Mouse (Mus musculus): ENCODE results near the gene Scn8a.

The Scn8a gene

DNA sequence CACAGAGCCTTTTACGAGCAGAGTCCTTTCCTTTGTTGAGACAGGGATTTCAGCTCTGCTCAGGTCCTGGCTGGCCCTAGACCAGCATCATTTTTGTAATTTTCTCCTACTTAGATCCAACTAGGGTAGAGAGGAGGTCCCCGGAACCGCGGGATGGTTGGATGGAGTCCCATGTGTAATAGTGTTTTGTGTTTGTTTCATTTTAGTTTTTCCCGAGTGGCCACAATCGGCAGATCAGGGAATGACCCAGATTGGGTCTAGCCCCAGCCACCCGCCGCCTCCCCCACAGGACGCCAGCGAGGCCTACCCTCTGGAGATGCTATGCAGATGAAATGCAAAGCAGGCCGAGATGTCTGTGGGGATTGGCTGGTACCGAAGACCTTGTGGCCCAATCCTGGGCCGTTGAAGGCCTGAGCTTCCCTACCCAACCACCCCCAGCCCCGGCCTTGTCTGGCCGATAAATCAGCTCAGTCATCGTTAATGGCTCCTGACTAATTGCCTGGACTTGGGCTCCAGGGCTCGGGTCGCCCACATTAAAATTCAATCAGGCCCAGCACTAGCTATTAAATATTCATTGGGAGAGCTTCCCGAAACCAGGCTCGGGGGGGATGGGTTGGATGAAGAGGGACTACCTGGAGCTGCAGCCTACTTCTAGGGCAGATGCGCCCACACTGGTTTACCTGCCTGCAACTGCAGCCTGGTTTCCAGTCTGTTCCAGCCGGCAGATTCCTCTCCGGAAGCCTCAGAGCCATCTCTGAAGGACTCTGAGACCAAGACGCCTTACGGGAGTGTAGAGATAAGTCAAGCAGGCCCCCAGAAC is 223.4 kb downstream of the Scn8a start:
- peak; percentile 60 to 64 for DNase-seq (ENCODE audit: low spot score in 2 of 2)

DNA sequence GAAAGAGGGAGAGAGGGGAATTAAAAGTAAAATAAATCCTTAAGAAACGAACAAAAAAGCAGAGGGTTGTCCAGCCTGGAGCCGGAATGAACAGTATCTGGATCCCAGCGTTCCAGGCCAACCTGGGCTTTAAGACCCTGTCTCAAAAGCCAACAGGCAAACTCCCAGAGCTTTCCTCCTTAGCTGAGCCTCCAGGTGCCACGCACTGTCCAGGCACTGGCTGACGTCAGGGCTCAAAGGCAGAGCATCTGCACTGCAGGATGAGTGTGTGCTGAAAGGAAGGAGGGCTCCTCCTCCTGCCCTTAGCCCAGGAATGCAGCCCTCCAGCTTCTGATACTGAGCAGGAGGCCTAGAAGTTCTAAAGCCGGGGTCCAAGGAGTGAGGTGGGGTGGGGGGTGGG is 224.3 kb downstream of the Scn8a start:
- DNase-seq (ENCODE audit: low spot score in 2 of 2): no peak

DNA sequence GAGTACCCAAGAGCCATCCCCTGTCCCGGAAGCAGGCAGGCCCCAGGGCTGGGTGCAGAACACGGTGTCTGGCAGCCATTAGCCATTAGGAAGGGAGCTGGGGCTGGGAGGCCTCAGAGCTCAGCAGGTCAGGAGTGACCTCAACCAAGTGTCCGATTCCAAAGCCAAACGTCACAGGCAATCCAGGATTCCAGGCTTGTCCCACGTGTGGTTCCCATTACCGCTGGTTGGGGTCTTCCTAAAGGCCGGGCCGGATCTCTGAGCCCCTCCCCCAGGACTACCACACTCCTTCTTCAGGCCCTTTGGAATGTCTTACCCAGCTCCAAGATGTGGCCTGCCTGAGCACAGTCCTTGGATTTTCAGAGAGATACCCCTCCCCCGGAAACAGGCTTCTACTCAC is 225.3 kb downstream of the Scn8a start:
- DNase-seq (ENCODE audit: low spot score in 2 of 2): no peak

DNA sequence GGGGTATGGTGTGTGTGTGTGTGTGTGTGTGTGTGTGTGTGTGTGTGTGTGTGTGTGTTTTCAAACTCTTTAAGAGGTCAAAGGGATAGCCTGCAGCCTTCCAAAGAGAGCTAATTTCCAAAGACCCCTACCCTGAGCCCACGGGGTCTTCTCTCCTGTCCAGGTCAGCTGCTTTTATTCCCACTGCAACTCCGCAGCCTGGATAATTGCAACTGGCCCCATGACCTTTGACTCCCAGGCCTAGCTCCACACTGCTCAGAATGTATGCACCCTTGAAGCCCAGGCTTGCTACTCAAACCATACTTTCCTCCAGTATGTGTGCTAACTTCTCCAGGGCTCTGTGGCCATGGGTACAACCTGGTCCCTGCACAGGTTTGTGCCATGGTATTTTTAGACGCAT is 225.7 kb downstream of the Scn8a start:
- no peak for DNase-seq (ENCODE audit: low spot score in 2 of 2)
